Mouse (Mus musculus) spleen, adult 2 months (tissue): Measurements from ENCODE around the gene Xcl1.

Experiments used
- CTCF ChIP-seq: fragments of 200-500 bp; IDR thresholded peaks from 2 replicates; pipeline ENCODE4 v1.5.1; 2011; ENCODE audit warnings: mild to moderate bottlenecking, inconsistent platforms; ENCODE audit not compliant: insufficient read depth, insufficient read length, insufficient replicate concordance; ENCODE audit errors: extremely low read depth
- POLR2A ChIP-seq: fragments of 200-500 bp; IDR thresholded peaks from 2 replicates; pipeline ENCODE4 v1.6.1; 2011; ENCODE audit warnings: low read depth, low read length, inconsistent platforms

GRCm38 (mm10) chr1:164905047-164905446 lies 30.3 kb downstream of the Xcl1 start:
- no peak for TF ChIP-seq POLR2A
- TF ChIP-seq CTCF: peak; percentile 83; the same call in 1 of the 2 replicates
